Mouse (Mus musculus) liver, postnatal 0 days (tissue): ENCODE data around the gene Rho.

Experiments used
- CTCF ChIP-seq: sonication (generic); IDR thresholded peaks from 2 replicates; pipeline ENCODE4 v1.5.1; 2016; ENCODE audit warnings: antibody characterized with exemption, low read depth
- EP300 ChIP-seq: IDR thresholded peaks from 2 replicates; pipeline ENCODE4 v1.6.1; 2016; ENCODE audit warnings: antibody characterized with exemption, low read depth, mild to moderate bottlenecking

DNA sequence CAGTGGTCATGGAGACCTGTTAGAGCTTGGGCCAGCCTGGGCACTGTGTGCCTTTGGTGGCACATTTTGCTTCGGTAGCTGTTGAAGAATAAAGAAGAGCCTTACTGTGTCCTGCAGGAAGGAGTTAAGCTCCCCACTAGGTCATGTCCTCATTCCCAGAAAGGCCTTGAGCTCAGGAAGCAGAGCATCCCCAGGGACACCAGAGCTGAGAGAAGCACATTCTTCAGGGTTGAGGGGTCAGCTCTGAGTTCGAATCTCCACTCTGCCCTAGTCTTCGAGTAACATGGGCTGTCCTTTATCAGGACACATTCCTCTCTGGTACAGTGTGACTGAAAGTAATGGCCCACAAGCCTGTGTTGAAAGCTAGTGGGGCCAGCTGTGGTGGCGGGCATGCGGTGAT, 11.7 kb upstream of the Rho start:
- no peak for TF ChIP-seq CTCF
- no peak for TF ChIP-seq EP300
